Mouse (Mus musculus) C2C12 (cell line): ENCODE data around the gene Rfx7. TPM values are rescaled to one million over a fixed set of nuclear protein-coding genes. Genes with fewer than 3 reads are reported as not detected.
A peak's percentile ranks its signal among the peaks of the same experiment; 100 is the strongest.

ENCODE experiments used
- H3K27me3 ChIP-seq: one replicate; pipeline ENCODE4 v1.6.1; 2011; ENCODE audit not compliant: control insufficient read depth, insufficient read depth, insufficient read length
- H3K36me3 ChIP-seq: one replicate; pipeline ENCODE4 v1.6.1; 2011; ENCODE audit not compliant: control insufficient read depth, insufficient read depth
- H3K4me3 ChIP-seq: one replicate; pipeline ENCODE4 v1.5.1; 2011; ENCODE audit warnings: mild to moderate bottlenecking, control low read depth; ENCODE audit not compliant: poor library complexity, insufficient read depth, severe bottlenecking
- H3K79me2 ChIP-seq: one replicate; pipeline ENCODE4 v1.6.1; 2011; ENCODE audit not compliant: control insufficient read depth, insufficient read depth
- H3K79me3 ChIP-seq: one replicate; pipeline ENCODE4 v1.6.1; 2011; ENCODE audit warnings: low read depth, control low read depth
- H3ac ChIP-seq: one replicate; pipeline ENCODE3; 2011; ENCODE audit warnings: low read depth; ENCODE audit not compliant: control insufficient read depth, insufficient read length
- CEBPB ChIP-seq: IDR thresholded peaks from one replicate; pipeline ENCODE4 v1.6.1; 2011; ENCODE audit warnings: low read depth, mild to moderate bottlenecking, control low read depth, moderate library complexity
- CTCF ChIP-seq: IDR thresholded peaks from one replicate; pipeline ENCODE4 v1.5.1; 2011; ENCODE audit not compliant: control insufficient read depth, insufficient read depth, insufficient read length
- FOSL1 ChIP-seq: IDR thresholded peaks from one replicate; pipeline ENCODE4 v1.8.0; 2011; ENCODE audit warnings: mild to moderate bottlenecking, low read length; ENCODE audit not compliant: poor library complexity, insufficient read depth, severe bottlenecking
- MAX ChIP-seq: IDR thresholded peaks from one replicate; pipeline ENCODE4 v1.6.1; 2011; ENCODE audit warnings: mild to moderate bottlenecking, control low read depth
- MYOD1 ChIP-seq: IDR thresholded peaks from one replicate; pipeline ENCODE4 v1.6.1; 2011; ENCODE audit warnings: low read depth; ENCODE audit not compliant: control insufficient read depth, insufficient read length
- MYOG ChIP-seq: IDR thresholded peaks from one replicate; pipeline ENCODE4 v1.6.1; 2011; ENCODE audit not compliant: control insufficient read depth, insufficient read length; ENCODE audit errors: extremely low read depth
- USF1 ChIP-seq: IDR thresholded peaks from one replicate; pipeline ENCODE4 v1.6.1; 2011; ENCODE audit warnings: low read depth, mild to moderate bottlenecking, control low read depth, moderate library complexity
- microRNA-seq: library from miRNA; unstranded; fragments of <30 nt; microRNA quantifications from one replicate; pipeline ENCODE4, GENCODE M21; 2019; ENCODE audit warnings: borderline microRNAs expressed
- polyA plus RNA-seq: library from polyadenylated mRNA; unstranded; fragments of >200 nt; fragmentation: generic; extraction: Trizol; gene quantifications from one replicate; pipeline ENCODE4 v1.2.1, GENCODE M21; 2012; ENCODE audit warnings: missing spikeins

Gene Rfx7
- polyA plus RNA-seq, 1 experiment: 3.9 TPM

GRCm38 (mm10) chr9:72667126-72667525 lies 135.1 kb downstream of the Rfx7 start:
- H3K36me3 ChIP-seq: peaks cover 75% of the 10 kb centered on the region
- H3K27me3 ChIP-seq: no peaks in the 10 kb centered on the region
- TF ChIP-seq USF1 (no peak), CEBPB (no peak), MYOD1 (no peak), MAX (no peak), MYOG (no peak), CTCF (no peak), FOSL1 (no peak)
- H3ac ChIP-seq: no peak overlapping the region
- peaks cover 95% of the 10 kb centered on the region for H3K79me2 ChIP-seq
- no peak overlapping the region for H3K4me3 ChIP-seq
- H3K79me3 ChIP-seq: peaks cover 69% of the 10 kb centered on the region

DNA sequence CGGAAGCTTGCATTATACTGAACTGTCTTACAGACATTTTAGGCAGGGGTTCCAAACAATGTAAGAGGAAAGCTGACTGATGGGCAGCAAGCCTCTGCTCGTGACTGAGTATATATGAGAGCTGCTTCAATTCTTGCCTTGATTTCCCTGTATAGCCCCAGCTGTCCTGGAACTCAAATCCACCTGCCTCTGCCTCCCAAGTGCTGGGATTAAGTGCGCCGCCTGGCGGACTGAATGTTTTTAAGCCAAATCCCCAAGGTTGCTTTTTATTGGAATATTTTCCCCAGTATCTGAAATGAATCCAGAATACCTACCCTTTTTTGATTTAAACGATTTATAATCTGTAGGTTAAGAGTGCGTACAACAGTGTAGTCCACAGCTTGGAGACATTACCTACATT lies 137.3 kb downstream of the Rfx7 start:
- Histone ChIP-seq H3K79me2 (peaks cover 89% of the 10 kb centered on the region), H3K36me3 (peaks cover 93% of the 10 kb centered on the region), H3K79me3 (peaks cover 54% of the 10 kb centered on the region), H3ac (no peak overlapping the region), H3K4me3 (no peak overlapping the region), H3K27me3 (no peaks in the 10 kb centered on the region)
- no peak for TF ChIP-seq USF1
- no peak for TF ChIP-seq CEBPB
- no peak for TF ChIP-seq MAX

- TF ChIP-seq MYOG (no peak), CTCF (peak; percentile 63), CEBPB (no peak), MYOD1 (no peak), MAX (no peak), FOSL1 (no peak)
- peaks cover 69% of the 10 kb centered on the region for H3K79me2 ChIP-seq
- no peak overlapping the region for H3K4me3 ChIP-seq
- H3K79me3 ChIP-seq: peaks cover 28% of the 10 kb centered on the region
- H3K27me3 ChIP-seq: no peaks in the 10 kb centered on the region
- H3ac ChIP-seq: no peak overlapping the region
- H3K36me3 ChIP-seq: peaks cover 93% of the 10 kb centered on the region
Observed at GRCm38 (mm10) chr9:72672361-72672760, 140.3 kb downstream of the Rfx7 start.

Small RNAs within 50 kb of the gene (microRNA-seq; reads per million reads assigned to microRNA genes)
- not detected for gene Gm28010

Other genes with a start within 250 kb of the Rfx7 start
- 2.5 TPM for gene Mns1, start 94.2 kb upstream of the Rfx7 start, polyA plus RNA-seq
- 4.6 TPM for gene Tex9, start 40.0 kb upstream of the Rfx7 start, polyA plus RNA-seq
- gene Nedd4, start 130.1 kb downstream of the Rfx7 start, polyA plus RNA-seq: 215 TPM